Mouse (Mus musculus) G1E (cell line): ENCODE measurements at regions not wholly inside any gene's neighbourhood (a gene's known extent, or its start where the extent isn't known, plus 50 kb on each side); places are given as distances from the start of the nearest gene placed in this dataset.

Source experiments
- ATAC-seq: 2 replicates; pipeline ENCODE4 v1.8.0; 2016; ENCODE audit warnings: mild to moderate bottlenecking; ENCODE audit not compliant: insufficient number of reproducible peaks, poor library complexity, low FRiP score, severe bottlenecking; ENCODE audit errors: extremely low read depth
- DNase-seq: peaks from one replicate; pipeline ENCODE4 v3.0.0; 2012; ENCODE audit warnings: low spot score
- H3K27me3 ChIP-seq: 2 replicates; pipeline ENCODE4 v1.6.1; 2012; ENCODE audit warnings: mild to moderate bottlenecking, low read length, inconsistent platforms; ENCODE audit not compliant: insufficient read depth
- H3K36me3 ChIP-seq: replicated peaks from 2 replicates; pipeline ENCODE3; 2012; ENCODE audit warnings: mild to moderate bottlenecking, inconsistent platforms
- H3K4me1 ChIP-seq: 2 replicates; pipeline ENCODE4 v1.6.1; 2012; ENCODE audit warnings: low read depth, low read length, inconsistent platforms, mixed read lengths; ENCODE audit not compliant: insufficient read depth
- H3K4me3 ChIP-seq: 2 replicates; pipeline ENCODE4 v1.5.1; 2012; ENCODE audit warnings: low read depth, mild to moderate bottlenecking, inconsistent platforms, low read length, moderate library complexity, mixed read lengths
- H3K9me3 ChIP-seq: replicated peaks from 2 replicates; pipeline ENCODE4 v1.6.1; 2012; ENCODE audit warnings: inconsistent platforms
- CTCF ChIP-seq: IDR thresholded peaks from 2 replicates; pipeline ENCODE4 v1.5.1; 2012; ENCODE audit warnings: low read depth, low read length, inconsistent platforms, mixed read lengths
- GATA1 ChIP-seq: IDR thresholded peaks from 2 replicates; pipeline ENCODE4 v1.6.1; 2012; ENCODE audit warnings: borderline replicate concordance, low read length, inconsistent platforms, mixed read lengths
- GATA2 ChIP-seq: IDR thresholded peaks from 2 replicates; pipeline ENCODE4 v1.6.1; 2012; ENCODE audit warnings: low read depth, low read length, inconsistent platforms, borderline replicate concordance
- POLR2AphosphoS5 ChIP-seq: IDR thresholded peaks from 2 replicates; pipeline ENCODE4 v1.6.1; 2012; ENCODE audit warnings: low read depth, low read length, inconsistent platforms; ENCODE audit not compliant: insufficient replicate concordance
- TAL1 ChIP-seq: conservative IDR thresholded peaks from 2 replicates; pipeline ENCODE4 v1.6.1; 2012; ENCODE audit warnings: low read depth, low read length, inconsistent platforms, mixed read lengths

DNA sequence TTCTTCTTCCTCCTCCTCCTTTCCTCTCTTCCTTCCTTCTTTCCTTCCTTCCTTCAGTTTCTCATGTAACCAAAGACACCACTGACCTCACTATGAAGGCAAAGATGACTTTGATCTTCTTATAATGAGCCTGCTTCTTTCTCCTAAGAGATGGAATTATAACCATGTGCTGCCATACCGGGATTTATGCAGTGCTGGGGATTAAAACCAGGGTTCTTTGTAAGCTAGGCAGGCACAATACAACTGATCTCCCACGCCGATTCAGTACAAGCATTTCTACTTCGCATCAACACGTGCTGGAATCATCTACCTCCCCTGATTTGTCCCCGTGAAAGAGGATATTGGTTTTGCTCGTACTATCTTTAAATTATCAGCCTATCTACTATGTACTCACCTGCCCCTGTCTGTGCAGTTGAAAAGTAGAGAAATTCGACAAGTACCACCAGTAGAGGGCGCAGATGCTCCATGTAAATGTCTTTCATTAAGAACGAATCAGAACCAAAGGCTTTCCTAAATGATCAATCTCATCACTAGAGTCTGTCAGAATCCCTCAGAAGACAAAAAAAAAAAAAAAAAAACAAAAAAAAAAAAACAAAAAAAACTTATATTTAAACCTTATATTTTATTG is 1164.5 kb upstream of the Celf2 start:
- H3K36me3 ChIP-seq, result no peaks in the 10 kb centered on the region
- DNase-seq (no peak), ATAC-seq (no peak)
- no peaks in the 10 kb centered on the region for H3K4me1 ChIP-seq
- no peaks in the 10 kb centered on the region; the same call in 1 of the 2 replicates for H3K27me3 ChIP-seq
- TF ChIP-seq TAL1 (no peak), POLR2AphosphoS5 (no peak), CTCF (no peak), GATA1 (no peak), GATA2 (no peak)
- H3K4me3 ChIP-seq, result no peak overlapping the region
- H3K9me3 ChIP-seq, result no peaks in the 10 kb centered on the region

DNA sequence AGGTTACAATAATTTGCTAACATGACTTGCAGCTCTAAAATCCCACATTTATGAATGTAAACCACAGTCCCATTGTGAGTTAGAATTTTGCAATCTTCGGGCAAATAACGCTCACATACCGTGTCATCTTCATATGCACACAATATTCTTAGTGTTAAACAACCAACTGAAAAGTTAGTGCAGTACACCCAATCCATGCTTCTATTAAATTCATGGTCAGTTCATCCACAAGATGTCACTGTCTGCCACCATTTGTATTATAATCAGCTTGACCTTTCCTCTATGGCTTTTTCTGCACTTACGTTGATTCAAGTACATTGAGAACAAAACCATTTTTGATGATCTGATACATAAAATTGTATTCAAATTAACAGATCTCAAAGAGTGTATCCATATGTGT is 1166.2 kb upstream of the Celf2 start:
- no peaks in the 10 kb centered on the region for H3K36me3 ChIP-seq
- no peaks in the 10 kb centered on the region for H3K4me1 ChIP-seq
- TF ChIP-seq TAL1 (no peak), GATA1 (no peak), CTCF (no peak), POLR2AphosphoS5 (no peak), GATA2 (no peak)
- H3K4me3 ChIP-seq, result no peak overlapping the region
- no peaks in the 10 kb centered on the region; the same call in 1 of the 2 replicates for H3K27me3 ChIP-seq
- no peak for ATAC-seq
- H3K9me3 ChIP-seq, result no peaks in the 10 kb centered on the region
- no peak for DNase-seq

- ATAC-seq (no peak), DNase-seq (no peak)
- H3K4me3 ChIP-seq, result no peak overlapping the region
- no peaks in the 10 kb centered on the region; the same call in 1 of the 2 replicates for H3K27me3 ChIP-seq
- no peaks in the 10 kb centered on the region for H3K36me3 ChIP-seq
- TF ChIP-seq TAL1, result no peak
- TF ChIP-seq CTCF, result peak; percentile 45
- TF ChIP-seq GATA1, result no peak
- no peaks in the 10 kb centered on the region for H3K9me3 ChIP-seq
- no peaks in the 10 kb centered on the region for H3K4me1 ChIP-seq
Observed at GRCm38 (mm10) chr2:8676546-8676945, 1167.2 kb upstream of the Celf2 start.

DNA sequence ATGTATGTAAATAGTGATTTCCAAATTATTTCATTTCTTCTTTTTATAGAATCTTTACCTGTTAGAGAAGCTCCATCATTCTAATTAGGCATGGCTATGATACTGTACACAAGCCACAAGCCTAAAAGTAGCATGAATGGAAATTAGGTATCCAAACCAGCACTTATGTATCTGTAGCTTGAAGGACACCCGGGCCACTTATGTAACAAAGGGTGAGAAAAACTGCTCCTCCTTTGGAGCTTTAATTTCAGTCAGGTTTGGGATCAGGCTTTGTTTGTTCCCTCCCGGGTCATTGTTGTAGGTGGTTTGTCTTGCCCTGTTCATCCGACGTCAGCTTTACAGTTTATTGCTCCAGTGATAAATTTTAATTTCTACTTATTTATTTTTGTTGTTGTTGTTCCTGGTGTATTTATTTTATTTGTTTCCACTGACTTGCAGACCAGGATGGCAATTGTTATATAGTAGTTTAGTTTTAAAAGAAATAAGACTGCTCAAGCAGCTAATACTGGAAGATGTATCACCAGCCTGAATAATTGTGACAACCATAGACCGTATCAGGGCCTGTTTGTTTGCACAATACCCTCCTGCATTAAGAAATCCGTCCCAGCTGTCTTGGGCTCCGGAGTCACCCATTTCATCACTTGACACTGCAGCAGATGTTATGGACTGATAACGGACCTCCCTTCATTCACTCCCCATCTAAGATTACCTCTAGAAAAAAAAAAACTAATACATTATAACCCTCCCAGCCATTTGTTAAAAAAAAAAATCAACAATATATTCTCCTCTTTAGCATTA is 1181.7 kb upstream of the Celf2 start:
- ATAC-seq (0 out of 2 replicates have a peak, but pooled peaks have one; percentile 22), DNase-seq (no peak)
- no peaks in the 10 kb centered on the region for H3K9me3 ChIP-seq
- no peak overlapping the region for H3K4me3 ChIP-seq
- TF ChIP-seq GATA2, result no peak
- no peak for TF ChIP-seq GATA1
- no peaks in the 10 kb centered on the region for H3K4me1 ChIP-seq
- H3K27me3 ChIP-seq, result no peaks in the 10 kb centered on the region
- H3K36me3 ChIP-seq, result no peaks in the 10 kb centered on the region

DNA sequence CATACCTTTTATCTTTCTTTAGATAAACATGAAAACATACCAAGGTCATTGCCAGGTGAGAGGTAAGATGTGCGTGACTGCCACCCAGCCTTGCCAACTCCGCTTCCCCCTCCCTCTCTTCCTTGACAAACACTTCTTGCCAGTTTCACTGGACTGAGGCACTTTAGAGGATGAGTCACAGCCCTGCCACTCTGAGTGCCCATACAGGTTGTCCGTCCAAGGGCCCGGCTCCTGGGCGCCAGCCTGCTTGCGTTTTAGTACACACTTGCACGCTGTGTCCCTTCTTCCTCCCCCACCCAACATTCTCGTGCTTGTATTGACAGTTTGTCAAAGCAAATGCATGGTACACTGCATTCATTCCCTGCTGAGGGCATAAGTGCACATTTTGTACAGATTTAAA is 1151.7 kb upstream of the 4930412O13Rik start:
- TF ChIP-seq POLR2AphosphoS5 (no peak), GATA1 (no peak), GATA2 (no peak), CTCF (no peak), TAL1 (no peak)
- ATAC-seq (no peak), DNase-seq (no peak)
- no peaks in the 10 kb centered on the region for H3K36me3 ChIP-seq
- H3K4me1 ChIP-seq, result no peaks in the 10 kb centered on the region
- H3K4me3 ChIP-seq, result no peak overlapping the region
- H3K27me3 ChIP-seq, result no peaks in the 10 kb centered on the region
- H3K9me3 ChIP-seq, result no peaks in the 10 kb centered on the region

DNA sequence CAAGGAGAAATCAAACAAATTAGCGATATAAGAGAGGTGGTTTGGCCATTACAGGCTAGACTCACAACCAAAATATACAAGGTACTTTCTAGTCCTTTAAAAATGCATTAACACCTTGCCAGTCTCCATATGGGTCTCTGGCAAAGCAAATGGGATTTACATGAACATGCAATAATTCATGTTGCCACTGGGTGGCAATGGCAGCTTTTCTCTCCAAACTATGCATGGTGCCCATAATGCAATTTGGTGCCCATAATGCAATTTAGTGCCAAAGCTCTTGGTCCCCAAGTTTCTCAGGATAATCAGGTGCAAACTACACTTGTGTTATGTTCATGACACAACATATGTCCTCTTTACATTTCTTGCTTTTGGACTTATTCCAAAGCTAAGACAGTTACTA is 1126.9 kb upstream of the 4930412O13Rik start:
- Histone ChIP-seq H3K4me1 (no peaks in the 10 kb centered on the region), H3K27me3 (no peaks in the 10 kb centered on the region), H3K36me3 (no peaks in the 10 kb centered on the region), H3K9me3 (no peaks in the 10 kb centered on the region), H3K4me3 (no peak overlapping the region)
- no peak for DNase-seq
- TF ChIP-seq CTCF (0 out of 2 replicates have a peak, but pooled peaks have one; percentile 34), POLR2AphosphoS5 (no peak)
- ATAC-seq, result no peak

DNA sequence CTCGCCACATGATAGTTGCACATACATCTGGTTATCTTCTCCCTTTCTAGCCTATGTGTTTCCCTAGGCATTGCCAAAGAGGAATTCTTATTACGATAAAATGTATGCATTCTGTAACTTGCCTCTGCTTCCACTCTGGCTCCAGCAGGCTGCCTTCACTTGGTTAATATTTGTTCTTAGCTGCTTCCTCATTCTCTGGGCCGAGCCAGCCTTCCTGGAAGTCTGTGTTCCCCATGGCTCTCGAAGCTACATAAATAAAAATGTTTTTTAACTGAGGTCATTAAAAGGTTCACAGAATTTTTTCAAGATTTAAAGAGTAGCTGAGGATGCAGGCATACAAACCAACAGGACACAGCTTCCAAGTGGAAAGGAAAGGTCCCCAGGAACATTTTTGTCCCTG is 1124.5 kb upstream of the 4930412O13Rik start:
- ATAC-seq, result no peak

More for the DNA sequence above, 1124.5 kb upstream of the 4930412O13Rik start:
- no peaks in the 10 kb centered on the region for H3K9me3 ChIP-seq
- H3K4me3 ChIP-seq, result no peak overlapping the region
- no peaks in the 10 kb centered on the region for H3K27me3 ChIP-seq
- TF ChIP-seq TAL1, result no peak
- no peak for TF ChIP-seq GATA2
- no peak for TF ChIP-seq POLR2AphosphoS5
- no peak for TF ChIP-seq GATA1
- no peak for TF ChIP-seq CTCF
- DNase-seq, result no peak
- H3K4me1 ChIP-seq, result no peaks in the 10 kb centered on the region
- H3K36me3 ChIP-seq, result no peaks in the 10 kb centered on the region
